Mouse (Mus musculus): ENCODE results near the gene Cyth1. TPM values are rescaled to one million over a fixed set of nuclear protein-coding genes. Genes with fewer than 3 reads are reported as not detected.

Cyth1 gene
- polyA plus RNA-seq (2012; rRNA removed) = 47.7 and 57.3 TPM in 2 replicates

DNA sequence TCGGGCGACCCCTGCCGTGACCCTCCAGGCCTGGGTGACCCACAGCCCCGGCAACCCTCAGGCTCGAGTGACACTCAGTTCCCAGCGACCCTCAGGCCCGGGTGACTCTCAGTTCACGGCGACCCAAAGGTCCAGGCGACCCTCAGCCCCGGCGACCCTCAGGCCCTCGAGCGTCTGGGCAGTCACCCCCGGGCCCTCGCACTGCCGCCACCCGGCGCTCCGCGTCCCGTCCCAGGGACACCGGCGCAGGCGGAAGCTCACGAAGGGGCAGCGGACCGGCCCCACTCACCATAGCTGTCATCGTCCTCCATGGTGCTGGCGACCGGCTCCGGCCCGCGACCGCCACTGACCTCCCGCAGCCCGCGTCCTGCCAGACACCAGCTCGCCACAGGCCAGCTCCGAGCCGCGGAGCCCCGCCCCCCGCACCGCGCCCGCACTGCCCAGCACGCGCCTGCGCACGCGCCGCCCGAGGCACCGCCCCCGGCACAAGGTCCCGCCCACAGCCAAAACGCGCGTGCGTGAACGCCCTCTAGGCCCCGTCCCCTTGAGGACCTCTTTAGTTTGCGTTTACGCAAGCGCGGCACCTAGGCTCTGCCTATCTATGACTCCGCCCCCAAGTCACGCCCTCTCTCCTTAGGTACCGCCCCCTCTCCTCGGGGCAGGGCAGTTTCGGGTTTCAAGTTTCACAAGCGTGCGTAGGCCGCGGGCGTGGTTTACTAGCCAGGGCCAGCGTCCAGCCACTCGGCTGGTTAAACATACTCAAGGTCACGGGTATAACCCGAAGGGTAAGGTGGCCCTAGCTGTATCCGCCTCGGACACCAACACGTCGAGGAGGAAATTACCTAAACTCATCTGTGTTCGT, at the start of gene Cyth1:
TSS of gene Cyth1 (minus strand) at position 443 of the 862 bp plus-strand sequence.
- WGBS = under 1% methylated on average over 86 of the region's 86 CpGs
- no peaks in the 10 kb centered on the region for H3K27me3 ChIP-seq (ENCODE audit: control insufficient read depth, insufficient read depth, low read length)
- H3K36me3 ChIP-seq (ENCODE audit: control insufficient read depth, insufficient read depth, low read length) = no peaks in the 10 kb centered on the region
- H3K4me3 ChIP-seq (ENCODE audit: extremely low read depth, insufficient read depth, insufficient read length) = peak within 1 kb of the TSS; percentile 86
- DNase-seq (ENCODE audit: low read depth in 1 of 2, low spot score in 2 of 2) = peak; percentile 96 to 99
- TF ChIP-seq POLR2A (IDR thresholded peaks at IDR 0.05; ENCODE audit: low read depth, low read length) (peak; percentile 85), CTCF (IDR thresholded peaks at IDR 0.05; ENCODE audit: extremely low read depth, insufficient read depth, insufficient read length, insufficient replicate concordance) (no peak)
- peaks cover 15% of the 10 kb centered on the region; the same call in 1 of the 2 replicates for H3K4me1 ChIP-seq (ENCODE audit: control insufficient read depth, insufficient read depth, insufficient read length)
- peak within 1 kb of the TSS; percentile 95 for H3K27ac ChIP-seq (ENCODE audit: insufficient read depth, low read length)

DNA sequence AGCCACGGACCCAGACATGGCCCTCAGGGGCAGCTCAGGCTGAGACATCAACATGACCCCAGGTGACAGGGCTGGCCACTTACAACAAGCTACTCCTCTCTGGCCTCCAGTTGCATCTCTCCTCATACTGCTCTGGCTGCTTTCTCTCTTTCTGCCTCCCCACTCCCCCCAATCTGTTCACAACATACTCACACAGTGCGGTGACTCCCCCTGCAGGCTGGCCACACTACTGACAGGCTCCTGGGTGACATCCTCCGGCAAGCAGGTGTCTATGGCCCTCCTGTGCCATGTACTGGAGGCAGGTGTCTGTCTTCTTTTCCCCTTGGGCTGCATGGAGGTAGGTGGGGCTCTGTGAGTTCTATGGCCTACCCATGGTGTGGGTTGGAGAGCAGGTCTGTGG, 49.6 kb upstream of the Cyth1 start:
- Histone ChIP-seq H3K4me1 (ENCODE audit: control insufficient read depth, insufficient read depth, insufficient read length) (no peaks in the 10 kb centered on the region), H3K36me3 (ENCODE audit: control insufficient read depth, insufficient read depth, low read length) (no peaks in the 10 kb centered on the region), H3K27ac (ENCODE audit: insufficient read depth, low read length) (no peak overlapping the region), H3K4me3 (ENCODE audit: extremely low read depth, insufficient read depth, insufficient read length) (no peak overlapping the region), H3K27me3 (ENCODE audit: control insufficient read depth, insufficient read depth, low read length) (no peaks in the 10 kb centered on the region)
- DNase-seq (ENCODE audit: low read depth in 1 of 2, low spot score in 2 of 2) = no peak
- TF ChIP-seq CTCF (IDR thresholded peaks at IDR 0.05; ENCODE audit: extremely low read depth, insufficient read depth, insufficient read length, insufficient replicate concordance) (0 out of 2 replicates have a peak, but pooled peaks have one; percentile 10), POLR2A (IDR thresholded peaks at IDR 0.05; ENCODE audit: low read depth, low read length) (no peak)
- WGBS = 94% methylated on average over 3 of the region's 3 CpGs

DNA sequence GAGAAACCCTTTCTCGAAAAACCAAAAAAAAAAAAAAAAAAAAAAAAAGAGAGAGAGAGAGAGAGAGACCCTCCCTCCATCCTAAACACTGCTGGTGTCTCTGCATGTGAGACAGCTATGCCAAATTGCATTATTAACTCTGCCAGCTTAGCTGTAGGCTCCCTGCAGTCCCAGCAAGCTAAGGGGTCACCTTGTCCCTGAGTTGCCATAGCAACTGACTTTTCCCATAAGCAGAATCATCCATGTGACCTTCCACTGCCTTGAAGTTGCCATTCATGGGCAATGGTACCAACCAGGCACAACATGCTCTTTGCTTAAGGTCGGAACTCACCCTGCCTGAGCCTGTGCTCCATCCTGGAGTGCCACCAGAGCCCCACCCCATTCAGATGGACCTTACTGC, 46.6 kb upstream of the Cyth1 start:
- H3K4me3 ChIP-seq (ENCODE audit: extremely low read depth, insufficient read depth, insufficient read length) = no peak overlapping the region
- no peak overlapping the region for H3K27ac ChIP-seq (ENCODE audit: insufficient read depth, low read length)
- DNase-seq (ENCODE audit: low read depth in 1 of 2, low spot score in 2 of 2) = no peak
- H3K36me3 ChIP-seq (ENCODE audit: control insufficient read depth, insufficient read depth, low read length) = no peaks in the 10 kb centered on the region
- TF ChIP-seq CTCF (IDR thresholded peaks at IDR 0.05; ENCODE audit: extremely low read depth, insufficient read depth, insufficient read length, insufficient replicate concordance) (no peak), POLR2A (IDR thresholded peaks at IDR 0.05; ENCODE audit: low read depth, low read length) (no peak)
- 83% methylated on average over 2 of the region's 2 CpGs for WGBS
- H3K4me1 ChIP-seq (ENCODE audit: control insufficient read depth, insufficient read depth, insufficient read length) = peaks cover 3% of the 10 kb centered on the region; the same call in 1 of the 2 replicates
- no peaks in the 10 kb centered on the region for H3K27me3 ChIP-seq (ENCODE audit: control insufficient read depth, insufficient read depth, low read length)

DNA sequence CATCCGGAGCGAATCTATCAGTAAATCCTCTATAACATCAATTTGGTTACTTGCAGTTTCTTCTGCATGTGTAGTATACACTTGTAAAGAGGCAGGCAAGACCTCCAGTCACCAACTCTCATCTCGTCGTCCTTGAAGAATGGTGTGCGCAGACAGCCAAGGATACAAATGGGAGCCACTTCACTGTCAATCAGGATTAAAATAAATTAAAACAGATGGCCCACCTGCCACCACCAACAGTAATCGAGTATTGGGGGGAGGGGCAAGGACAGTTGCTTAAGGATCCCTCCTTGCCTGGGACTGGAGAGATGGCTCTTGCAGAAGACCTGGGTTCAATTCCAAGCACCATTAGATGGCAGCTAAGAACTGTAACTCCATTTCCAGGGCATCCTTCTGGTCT, 44.3 kb upstream of the Cyth1 start:
- WGBS = 83% methylated on average over 6 of the region's 6 CpGs
- peaks cover 13% of the 10 kb centered on the region; the same call in 1 of the 2 replicates for H3K4me1 ChIP-seq (ENCODE audit: control insufficient read depth, insufficient read depth, insufficient read length)
- H3K27me3 ChIP-seq (ENCODE audit: control insufficient read depth, insufficient read depth, low read length) = no peaks in the 10 kb centered on the region
- DNase-seq (ENCODE audit: low read depth in 1 of 2, low spot score in 2 of 2) = no peak
- H3K27ac ChIP-seq (ENCODE audit: insufficient read depth, low read length) = no peak overlapping the region
- TF ChIP-seq CTCF (IDR thresholded peaks at IDR 0.05; ENCODE audit: extremely low read depth, insufficient read depth, insufficient read length, insufficient replicate concordance) (no peak), POLR2A (IDR thresholded peaks at IDR 0.05; ENCODE audit: low read depth, low read length) (no peak)
- H3K4me3 ChIP-seq (ENCODE audit: extremely low read depth, insufficient read depth, insufficient read length) = no peak overlapping the region
- no peaks in the 10 kb centered on the region for H3K36me3 ChIP-seq (ENCODE audit: control insufficient read depth, insufficient read depth, low read length)

DNA sequence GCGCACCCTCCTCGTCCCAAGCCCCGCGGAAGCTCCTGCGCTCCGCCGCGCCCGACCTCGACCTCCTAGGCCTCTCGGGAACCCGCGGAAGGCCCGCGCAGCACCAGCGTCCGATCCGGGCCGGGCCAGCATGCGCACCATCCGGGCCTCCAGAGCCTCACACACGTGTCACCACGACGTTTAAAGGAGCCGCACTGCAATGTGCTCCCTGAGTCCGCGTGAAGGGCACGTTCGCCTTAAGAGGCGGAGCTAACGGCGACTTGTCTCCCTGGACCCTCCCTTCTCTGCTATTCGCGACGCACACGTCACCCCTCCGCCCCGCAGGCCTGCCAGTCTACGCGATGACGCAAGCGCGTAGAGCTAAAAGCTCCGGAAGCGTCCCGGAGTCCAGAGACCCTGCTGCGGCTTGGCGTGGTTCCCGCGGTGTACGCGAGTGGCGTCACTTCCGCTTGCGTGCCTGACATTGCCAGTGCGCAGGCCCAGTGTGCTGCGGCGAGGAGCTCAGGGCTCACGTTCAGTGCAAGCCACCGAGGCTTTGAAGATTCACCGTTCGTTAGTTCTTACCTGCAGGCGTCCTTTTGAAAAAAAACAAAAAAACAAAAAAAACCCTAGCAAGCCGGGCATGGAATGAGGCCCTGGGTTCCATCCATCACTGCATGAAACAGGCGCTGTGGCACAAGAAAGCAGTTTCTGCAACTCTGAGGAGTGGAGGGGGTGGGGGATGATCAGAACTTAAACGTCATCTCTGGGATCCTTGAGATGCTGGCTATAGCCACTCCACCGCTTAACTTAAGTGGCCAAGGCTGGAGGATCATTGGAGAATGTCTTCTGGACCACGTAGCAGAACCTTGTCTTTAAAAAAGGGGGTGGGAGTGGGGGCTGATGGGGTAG, 41.9 kb upstream of the Cyth1 start, which contains the start of gene Usp36:
TSS of gene Usp36 (minus strand) at position 246 of the 891 bp plus-strand sequence.
- peaks cover 5% of the 10 kb centered on the region for H3K36me3 ChIP-seq (ENCODE audit: control insufficient read depth, insufficient read depth, low read length)
- peaks cover 13% of the 10 kb centered on the region; the same call in 1 of the 2 replicates for H3K4me1 ChIP-seq (ENCODE audit: control insufficient read depth, insufficient read depth, insufficient read length)
- TF ChIP-seq CTCF (IDR thresholded peaks at IDR 0.05; ENCODE audit: extremely low read depth, insufficient read depth, insufficient read length, insufficient replicate concordance) (no peak), POLR2A (IDR thresholded peaks at IDR 0.05; ENCODE audit: low read depth, low read length) (peak; percentile 92)
- H3K27ac ChIP-seq (ENCODE audit: insufficient read depth, low read length) = peak within 1 kb of the TSS; percentile 73
- DNase-seq (ENCODE audit: low read depth in 1 of 2, low spot score in 2 of 2) = peak; percentile 99 to 100
- no peaks in the 10 kb centered on the region for H3K27me3 ChIP-seq (ENCODE audit: control insufficient read depth, insufficient read depth, low read length)
- WGBS = 2% methylated on average over 68 of the region's 68 CpGs
- H3K4me3 ChIP-seq (ENCODE audit: extremely low read depth, insufficient read depth, insufficient read length) = peak within 1 kb of the TSS; percentile 74

DNA sequence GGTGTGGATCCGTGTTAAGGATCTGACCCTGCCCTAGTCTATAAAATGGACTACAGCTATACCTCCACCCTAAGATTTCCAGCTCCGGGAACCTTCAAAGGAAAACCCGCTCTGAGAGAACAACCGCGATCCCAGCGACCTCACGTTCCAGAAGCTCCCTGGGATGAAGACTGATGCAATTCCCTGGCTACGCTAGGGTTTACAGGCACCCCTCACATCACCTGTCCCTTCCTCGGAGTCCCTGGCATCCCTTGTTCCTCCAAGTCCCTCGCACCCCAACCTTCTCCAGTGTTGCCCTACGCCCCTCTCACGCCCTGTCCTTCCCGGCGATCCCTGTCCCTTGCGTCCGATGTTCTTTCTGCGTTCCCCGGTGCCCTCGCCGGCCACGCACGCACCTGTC, 41.2 kb upstream of the Cyth1 start:
- H3K4me3 ChIP-seq (ENCODE audit: extremely low read depth, insufficient read depth, insufficient read length) = peak overlapping the region; percentile 74
- H3K27me3 ChIP-seq (ENCODE audit: control insufficient read depth, insufficient read depth, low read length) = no peaks in the 10 kb centered on the region
- H3K4me1 ChIP-seq (ENCODE audit: control insufficient read depth, insufficient read depth, insufficient read length) = peaks cover 13% of the 10 kb centered on the region; the same call in 1 of the 2 replicates
- TF ChIP-seq POLR2A (IDR thresholded peaks at IDR 0.05; ENCODE audit: low read depth, low read length) = no peak
- no peak for TF ChIP-seq CTCF (IDR thresholded peaks at IDR 0.05; ENCODE audit: extremely low read depth, insufficient read depth, insufficient read length, insufficient replicate concordance)
- WGBS = under 1% methylated on average over 22 of the region's 22 CpGs
- peaks cover 12% of the 10 kb centered on the region for H3K36me3 ChIP-seq (ENCODE audit: control insufficient read depth, insufficient read depth, low read length)
- DNase-seq (ENCODE audit: low read depth in 1 of 2, low spot score in 2 of 2) = no peak
- peak overlapping the region; percentile 73 for H3K27ac ChIP-seq (ENCODE audit: insufficient read depth, low read length)
